Mouse (Mus musculus) frontal cortex, postnatal 10 days (tissue): Measurements from ENCODE around the gene Atxn7l2.

ENCODE experiments used
- DNase-seq, 2 experiments: peaks; one replicate each; pipeline ENCODE4 v3.0.0; 2022; ENCODE audit warnings: low spot score in 2 of 2, mixed read lengths in 1 of 2

Atxn7l2 gene

GRCm38 (mm10) chr3:108205601-108206000 lies 5.1 kb downstream of the Atxn7l2 start:
- DNase-seq, result no peak

- DNase-seq, result no peak
These were observed 6.3 kb downstream of the Atxn7l2 start for GRCm38 (mm10) chr3:108204470-108204869.

- DNase-seq, result peak in 1 of 2 experiments; percentile 70
These were observed 7.0 kb downstream of the Atxn7l2 start for GRCm38 (mm10) chr3:108203621-108204325.

DNA sequence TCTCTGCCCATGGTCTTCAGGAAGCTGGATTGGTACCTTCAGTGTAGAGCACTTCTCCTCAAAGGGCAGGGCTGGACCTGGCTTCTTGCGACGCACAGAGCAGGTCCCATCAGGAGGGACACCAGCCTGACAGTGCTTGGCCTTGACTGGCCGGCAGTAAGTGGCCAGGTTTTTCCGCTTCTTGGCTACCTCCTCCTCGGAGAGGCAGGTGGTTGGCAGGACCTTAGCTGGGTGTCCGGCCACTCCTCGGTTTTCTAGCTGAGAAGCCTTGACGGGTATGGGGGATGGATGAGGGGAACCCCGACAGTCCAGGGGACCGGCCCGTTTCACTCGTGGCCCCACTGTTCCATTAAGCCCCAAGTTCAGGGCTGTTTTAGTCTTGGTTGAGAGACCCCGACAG lies 7.5 kb downstream of the Atxn7l2 start:
- no peak for DNase-seq

- DNase-seq, result no peak
These were observed 8.2 kb downstream of the Atxn7l2 start for GRCm38 (mm10) chr3:108202506-108202905.

- peak; percentile 84 to 86 for DNase-seq
These were observed 10.1 kb downstream of the Atxn7l2 start, which contains the start of gene Cyb561d1 for GRCm38 (mm10) chr3:108200329-108201323. Cyb561d1 (minus strand) TSS chr3:108201212.

GRCm38 (mm10) chr3:108199231-108199630 lies 11.5 kb downstream of the Atxn7l2 start:
- DNase-seq, result no peak

GRCm38 (mm10) chr3:108197066-108197497 lies 13.7 kb downstream of the Atxn7l2 start:
- peak; percentile 66 to 68 for DNase-seq

- no peak for DNase-seq
These were observed 14.7 kb downstream of the Atxn7l2 start for GRCm38 (mm10) chr3:108195941-108196590.

GRCm38 (mm10) chr3:108195287-108195686 lies 15.4 kb downstream of the Atxn7l2 start:
- no peak for DNase-seq

GRCm38 (mm10) chr3:108193686-108194085 lies 17.0 kb downstream of the Atxn7l2 start:
- DNase-seq, result no peak

- DNase-seq, result peak in 1 of 2 experiments; percentile 2
These were observed 20.8 kb downstream of the Atxn7l2 start for GRCm38 (mm10) chr3:108189897-108190296.

DNA sequence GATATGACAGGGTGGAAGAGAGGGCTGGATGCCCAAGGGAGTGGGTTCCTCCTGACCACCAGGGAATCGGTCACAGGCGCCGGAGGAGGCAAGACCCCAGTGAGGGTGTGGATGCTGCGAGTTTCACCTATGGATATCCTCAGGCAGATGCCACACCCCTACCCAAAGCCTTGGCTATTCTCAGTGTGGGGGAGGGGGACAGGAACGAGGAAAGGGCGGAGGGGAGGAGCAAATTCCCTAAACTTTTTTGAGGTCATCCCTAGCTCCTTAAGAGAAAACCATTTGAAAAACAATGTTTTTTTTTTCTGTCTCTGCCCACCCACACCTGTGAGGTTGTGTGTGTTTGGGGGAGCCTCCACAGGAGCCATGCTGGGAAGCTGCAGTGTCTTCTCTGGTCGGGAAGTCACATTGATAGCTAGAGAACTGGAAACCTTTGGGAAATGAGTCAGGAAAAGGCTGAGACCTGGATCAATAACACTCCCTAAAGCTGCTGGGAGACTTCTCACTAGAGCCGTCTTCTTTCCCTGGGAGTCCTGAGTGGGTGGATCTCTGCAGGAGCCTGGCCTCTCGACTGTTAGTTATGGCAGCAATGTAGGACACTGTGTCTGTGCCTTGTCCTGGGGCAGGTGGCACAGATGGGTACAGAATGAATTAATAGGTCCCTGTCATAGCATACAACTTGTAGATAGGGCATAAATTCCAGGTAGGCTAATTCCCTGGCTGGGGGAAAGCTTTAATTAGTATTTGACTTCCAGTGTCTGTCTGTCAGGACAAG lies 21.8 kb downstream of the Atxn7l2 start:
- DNase-seq, result peak in 1 of 2 experiments; percentile 4

DNA sequence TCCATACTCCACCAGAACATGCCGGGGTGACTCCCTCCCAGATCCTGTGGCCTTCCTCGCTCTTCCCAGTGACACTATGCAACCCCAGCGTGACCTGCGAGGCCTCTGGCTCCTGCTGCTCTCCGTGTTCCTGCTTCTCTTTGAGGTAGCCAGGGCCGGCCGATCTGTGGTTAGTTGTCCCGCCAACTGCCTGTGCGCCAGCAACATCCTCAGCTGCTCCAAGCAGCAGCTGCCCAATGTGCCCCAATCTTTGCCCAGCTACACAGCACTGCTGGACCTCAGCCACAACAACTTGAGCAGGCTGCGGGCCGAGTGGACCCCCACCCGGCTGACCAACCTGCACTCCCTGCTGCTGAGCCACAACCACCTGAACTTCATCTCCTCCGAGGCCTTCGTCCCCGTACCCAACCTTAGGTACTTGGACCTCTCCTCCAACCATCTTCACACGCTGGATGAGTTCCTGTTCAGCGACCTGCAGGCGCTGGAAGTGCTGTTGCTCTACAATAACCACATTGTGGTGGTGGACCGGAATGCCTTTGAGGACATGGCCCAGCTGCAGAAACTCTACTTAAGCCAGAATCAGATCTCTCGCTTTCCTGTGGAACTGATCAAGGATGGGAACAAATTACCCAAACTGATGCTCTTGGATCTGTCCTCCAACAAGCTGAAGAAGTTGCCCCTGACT lies 23.5 kb downstream of the Atxn7l2 start:
- DNase-seq, result peak in 1 of 2 experiments; percentile 12

- DNase-seq, result peak in 1 of 2 experiments; percentile 47
These were observed 24.4 kb downstream of the Atxn7l2 start, which contains the start of gene Amigo1 for GRCm38 (mm10) chr3:108186098-108187047. Amigo1 (plus strand) TSS chr3:108186335.

DNA sequence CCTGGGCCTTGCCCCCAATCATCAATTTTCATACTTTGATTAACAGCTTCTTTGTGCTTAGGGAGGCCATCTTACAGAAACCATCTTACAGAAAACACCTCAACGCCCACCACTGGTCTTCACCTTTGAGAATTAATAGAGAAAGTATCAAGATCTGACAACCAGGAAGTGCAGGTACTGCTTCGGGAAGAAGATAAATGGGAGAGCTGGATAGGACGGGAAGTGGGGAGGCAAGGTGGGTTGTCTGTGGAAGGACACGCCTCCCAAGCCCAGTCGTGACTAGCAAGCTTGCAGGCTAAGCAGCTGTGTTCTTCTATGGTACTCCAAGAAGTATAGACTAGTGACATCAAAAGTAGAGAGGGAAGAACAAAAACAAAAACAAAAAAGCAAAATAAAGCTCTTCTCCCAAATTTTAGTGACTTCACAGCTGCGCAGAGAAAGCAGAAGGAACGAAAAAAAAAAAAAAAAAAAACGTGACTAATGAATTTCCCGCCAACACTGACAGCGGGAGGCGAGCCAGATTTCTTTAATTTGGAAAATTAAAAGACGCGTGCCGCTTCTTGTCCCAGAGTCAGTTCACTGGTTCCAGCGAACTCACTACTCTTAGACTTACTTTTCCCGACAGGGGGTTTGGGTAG lies 25.2 kb downstream of the Atxn7l2 start:
- peak in 1 of 2 experiments; percentile 5 for DNase-seq

GRCm38 (mm10) chr3:108184742-108185141 lies 26.0 kb downstream of the Atxn7l2 start:
- peak in 1 of 2 experiments; percentile 3 for DNase-seq

- DNase-seq, result no peak
These were observed 30.2 kb downstream of the Atxn7l2 start for GRCm38 (mm10) chr3:108180514-108180913.
